Mouse (Mus musculus): Measurements from ENCODE around the gene Rnf185.

The Rnf185 gene

DNA sequence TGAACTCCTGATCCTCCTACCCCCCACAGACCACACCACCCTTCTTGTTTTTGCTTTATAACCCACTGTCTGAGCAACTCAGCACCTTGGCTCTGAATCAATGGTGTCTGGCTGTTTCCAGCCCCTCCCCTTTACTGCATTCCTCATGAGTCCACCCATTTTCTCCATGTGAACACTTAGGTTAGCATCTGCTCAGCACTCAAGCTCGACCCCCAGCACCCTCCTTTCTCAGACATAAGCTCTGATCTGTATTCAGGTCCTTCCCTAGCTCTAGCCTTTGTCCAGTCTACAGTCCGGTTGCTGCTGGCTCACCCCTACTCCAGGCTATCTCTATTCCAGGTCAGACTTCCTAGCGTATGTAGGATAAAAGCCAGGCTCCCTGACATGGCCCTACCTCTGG lies 56.1 kb downstream of the Rnf185 start:
- no peak for DNase-seq (ENCODE audit: low spot score)

DNA sequence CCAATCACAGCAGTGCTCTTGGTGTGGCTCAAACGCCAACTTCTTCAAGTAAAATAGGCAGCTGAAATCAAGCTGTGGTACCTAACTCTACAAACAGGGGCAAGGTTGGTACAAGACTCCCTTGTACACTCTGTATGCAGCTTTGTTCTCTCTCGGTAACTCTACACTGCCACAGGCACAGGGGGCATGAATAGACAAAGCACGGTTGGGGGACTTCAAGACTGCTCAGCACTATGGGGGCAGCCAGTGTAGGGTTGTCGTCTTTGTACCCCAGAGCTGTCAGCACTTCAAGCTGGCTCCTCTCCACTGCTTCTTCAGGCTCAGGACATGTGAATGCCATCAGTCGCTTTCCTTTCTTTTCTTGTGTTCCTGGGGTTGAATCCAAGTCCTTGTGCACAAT lies 57.6 kb downstream of the Rnf185 start:
- DNase-seq (ENCODE audit: low spot score): no peak

DNA sequence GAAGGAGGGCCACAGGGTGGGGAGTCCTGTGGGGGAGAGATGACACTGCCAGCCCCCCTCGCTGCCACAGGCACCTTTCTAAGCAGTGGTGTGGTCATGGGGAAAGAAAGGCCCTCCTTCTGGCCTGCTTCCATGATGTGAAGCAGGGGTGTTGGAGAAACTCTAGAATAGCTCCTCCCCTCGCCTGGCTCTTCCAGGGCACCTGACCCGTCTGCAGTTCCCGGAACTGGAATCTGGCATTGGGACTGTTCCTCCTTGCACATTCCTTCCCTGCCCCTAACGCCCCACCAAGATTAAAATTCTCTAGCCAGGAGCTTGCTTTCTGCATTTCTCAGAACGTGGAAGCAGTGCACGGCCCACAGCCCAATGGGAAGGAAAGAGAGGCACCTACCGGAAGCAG lies 59.6 kb downstream of the Rnf185 start:
- DNase-seq (ENCODE audit: low spot score): no peak

DNA sequence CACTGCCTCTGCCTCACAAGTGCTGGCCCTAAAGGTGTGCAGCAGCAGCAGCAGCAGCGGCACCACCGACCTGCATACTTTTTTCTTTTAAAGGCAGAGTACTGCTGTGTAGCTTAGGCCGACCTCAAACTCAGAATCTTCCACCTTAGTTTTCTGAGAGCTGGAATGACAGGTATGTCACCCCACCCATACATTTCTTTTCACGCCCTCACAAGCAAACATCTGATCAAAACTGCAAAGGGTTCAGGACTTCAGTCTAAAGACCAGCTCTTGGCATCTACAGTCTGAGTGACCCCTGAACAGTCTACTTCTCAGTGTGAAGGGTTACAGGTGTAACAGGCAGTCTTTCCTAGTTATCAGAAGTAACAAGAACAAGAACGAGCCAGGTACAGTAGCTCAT lies 61.4 kb downstream of the Rnf185 start:
- DNase-seq (ENCODE audit: low spot score): no peak

DNA sequence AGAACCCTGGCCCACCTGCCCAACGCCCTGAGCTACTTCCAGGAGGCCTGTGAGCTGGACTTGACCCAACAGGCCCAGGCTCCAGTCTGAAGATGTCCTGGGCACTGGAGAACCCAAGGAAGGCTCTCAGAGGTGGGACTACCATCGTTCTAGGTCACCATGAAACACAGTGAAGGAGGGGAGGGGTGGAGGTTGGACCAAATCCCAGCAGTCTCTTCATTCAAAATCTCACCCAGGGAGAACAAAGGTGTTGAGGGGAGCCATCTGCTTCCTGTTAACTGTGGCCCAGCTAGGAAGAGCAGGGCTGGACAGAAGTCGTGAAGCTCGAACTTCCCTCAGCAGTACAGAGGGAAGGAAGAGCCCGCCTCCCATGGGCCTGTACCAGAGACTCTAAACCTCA lies 62.2 kb downstream of the Rnf185 start:
- DNase-seq (ENCODE audit: low spot score): no peak

DNA sequence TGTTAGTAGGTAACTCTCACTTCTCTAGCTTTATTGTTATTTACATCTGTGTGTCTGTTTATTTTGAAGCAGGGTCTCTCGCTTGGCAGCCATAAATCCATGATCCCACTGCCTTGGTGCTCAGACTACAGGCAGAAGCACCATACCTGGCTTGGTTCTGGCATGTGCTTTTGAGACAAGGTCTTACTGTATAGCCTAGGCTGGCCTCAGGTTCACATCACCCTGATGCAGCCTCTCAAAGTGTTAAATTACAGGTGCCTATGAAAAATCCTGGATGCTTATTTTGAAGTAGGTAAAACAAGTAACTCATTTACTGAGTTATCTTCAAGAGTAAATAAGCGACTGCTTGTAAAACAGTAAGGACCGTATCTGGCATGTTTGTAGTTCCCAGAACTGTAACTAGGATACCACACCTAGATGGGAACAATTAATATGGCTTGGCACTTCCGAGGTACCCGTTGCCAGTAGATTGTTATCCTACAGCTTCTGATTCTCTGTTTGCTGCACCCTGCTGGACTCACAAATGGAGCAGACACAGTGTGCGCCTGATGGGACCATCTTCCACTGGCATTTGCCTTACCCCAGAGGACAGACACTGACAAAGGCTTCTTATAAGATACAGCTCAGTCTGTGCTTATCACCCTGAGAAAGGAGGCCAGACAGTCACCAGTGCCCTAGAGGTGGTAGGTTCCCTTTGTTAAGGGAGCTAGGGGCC lies 64.5 kb downstream of the Rnf185 start:
- no peak for DNase-seq (ENCODE audit: low spot score)

DNA sequence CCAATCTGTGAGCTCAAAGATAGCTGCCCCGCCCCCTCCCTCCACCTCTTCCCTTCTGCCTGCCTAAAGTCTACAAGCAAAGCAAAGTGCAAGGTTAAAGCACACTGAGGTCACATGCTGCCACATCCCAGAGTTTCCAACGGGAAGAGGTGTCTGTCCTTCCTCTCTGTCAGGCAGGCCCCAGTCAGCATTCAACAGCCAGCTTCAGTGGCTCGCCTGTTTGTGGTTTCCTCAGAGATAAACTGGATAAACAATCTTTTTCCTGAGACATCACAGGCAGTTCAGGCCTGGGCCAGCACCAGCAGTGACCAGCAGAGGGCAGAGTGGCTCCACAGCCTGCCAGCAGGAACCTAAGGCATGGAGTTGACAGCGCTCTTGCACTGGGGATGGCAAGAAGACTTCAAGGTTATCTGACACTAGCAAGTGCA lies 65.2 kb downstream of the Rnf185 start:
- peak; percentile 82 for DNase-seq (ENCODE audit: low spot score)

DNA sequence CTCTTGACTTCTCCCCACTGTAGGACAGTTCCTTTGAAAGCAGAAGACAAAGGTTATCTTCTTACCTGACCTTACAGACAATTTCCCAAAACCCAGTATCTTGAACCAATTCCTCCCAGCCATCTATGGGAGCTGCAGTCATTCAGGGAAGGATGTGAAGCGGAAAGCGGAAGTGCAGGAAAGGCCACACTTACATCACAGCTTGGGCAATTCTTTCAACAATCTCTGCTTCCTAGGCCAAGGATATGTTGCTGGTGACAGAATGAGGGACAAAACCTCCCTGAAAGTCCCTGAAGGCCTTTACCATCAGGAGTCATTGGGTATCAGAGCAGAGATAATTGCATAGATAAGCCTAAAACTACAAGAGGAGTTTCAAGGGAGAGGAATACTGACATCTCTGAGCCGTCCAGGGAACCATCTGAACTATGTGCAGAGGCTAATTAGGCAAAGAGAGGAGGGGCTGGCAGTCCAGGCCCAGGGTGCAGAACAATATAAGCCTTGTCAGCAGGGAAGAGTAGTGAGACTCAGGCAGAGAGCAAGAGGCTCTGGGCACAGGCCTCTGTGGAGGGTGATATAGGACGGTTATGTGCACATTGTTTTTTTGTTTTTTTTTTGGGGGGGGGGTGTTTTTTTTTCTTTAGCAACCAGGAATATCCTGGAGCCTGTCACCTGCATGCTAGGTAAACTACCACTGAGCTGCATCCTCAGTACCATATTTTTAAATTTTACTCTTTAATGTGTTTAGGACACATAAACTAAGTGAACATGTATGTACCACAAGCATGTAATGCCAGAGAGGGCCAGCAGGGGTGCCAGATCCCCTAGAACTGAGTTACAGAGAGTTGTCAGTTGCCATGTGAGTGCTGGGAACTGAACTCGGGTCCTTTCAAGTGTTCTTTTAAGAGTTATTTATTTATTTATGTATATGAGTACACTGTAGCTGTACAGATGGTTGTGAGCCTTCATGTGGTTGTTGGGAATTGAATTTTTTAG lies 69.3 kb downstream of the Rnf185 start:
- no peak for DNase-seq (ENCODE audit: low spot score)

DNA sequence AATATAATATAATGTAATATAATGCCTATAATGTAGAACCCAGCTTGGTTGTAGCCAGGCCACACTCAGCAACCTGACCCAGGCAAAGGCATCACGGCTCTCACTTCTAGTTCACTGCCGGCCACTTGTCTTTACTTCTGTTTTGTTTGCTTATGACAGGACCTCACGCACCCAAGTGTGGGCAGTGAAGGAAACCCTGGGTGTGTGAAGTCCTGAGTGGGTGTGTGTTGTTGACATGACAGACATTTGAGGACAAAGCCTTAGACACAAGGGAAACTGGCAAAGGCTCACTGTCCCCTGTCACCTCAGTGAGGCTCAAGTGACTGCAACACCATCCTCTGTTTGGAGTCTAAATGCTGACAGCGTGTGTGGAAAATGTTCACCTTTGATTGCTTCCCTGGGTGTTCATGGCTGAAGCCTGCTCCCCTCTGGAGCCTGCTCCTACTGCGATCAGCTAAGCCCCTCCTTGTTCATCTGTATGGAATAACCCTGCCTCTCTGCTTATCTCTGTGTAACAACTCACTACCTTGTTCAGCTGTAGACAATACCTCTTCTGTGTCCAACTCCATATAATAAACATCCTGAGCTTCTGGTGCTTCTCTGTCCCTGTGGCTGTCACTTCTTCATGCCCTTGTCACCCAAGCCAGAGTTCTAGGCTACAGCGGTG lies 70.9 kb downstream of the Rnf185 start:
- no peak for DNase-seq (ENCODE audit: low spot score)

DNA sequence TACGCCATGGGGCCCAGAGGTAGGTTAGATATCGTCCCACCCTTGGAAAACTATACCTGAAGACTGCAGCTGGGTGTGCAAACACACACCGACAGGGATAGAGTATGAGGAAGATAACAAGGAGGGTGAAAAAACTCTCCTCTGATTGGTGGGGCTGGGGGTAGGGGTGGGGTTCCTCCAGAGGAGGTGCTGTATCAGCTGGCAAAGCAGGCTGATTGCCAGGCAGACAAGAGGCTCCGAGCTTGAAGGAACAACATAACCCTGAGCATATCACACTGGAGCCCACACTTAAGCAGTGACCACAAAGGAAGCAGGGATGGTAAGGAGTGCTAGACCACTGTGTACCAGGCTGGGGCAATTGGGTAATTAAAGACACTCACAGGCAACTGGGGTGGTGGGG lies 72.7 kb downstream of the Rnf185 start:
- no peak for DNase-seq (ENCODE audit: low spot score)

DNA sequence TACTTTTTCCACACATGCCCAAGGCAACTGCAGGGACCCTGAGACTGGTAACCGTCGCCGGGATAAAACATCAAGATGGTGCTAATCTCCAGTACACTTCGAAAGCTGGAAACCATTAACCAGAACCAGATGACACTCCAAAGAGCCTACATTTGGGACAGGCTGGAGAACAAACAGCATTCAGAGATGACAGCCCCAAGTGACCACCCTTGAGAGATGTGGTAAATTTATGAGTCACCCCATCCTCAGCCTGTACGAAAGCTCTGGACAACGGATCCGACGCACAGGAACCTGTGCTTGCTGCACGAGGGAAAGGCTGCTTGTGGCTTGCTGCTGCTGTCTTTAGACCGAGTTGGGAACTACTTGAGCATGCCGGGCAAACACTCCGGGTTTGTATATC lies 77.4 kb downstream of the Rnf185 start:
- DNase-seq (ENCODE audit: low spot score): peak; percentile 39

DNA sequence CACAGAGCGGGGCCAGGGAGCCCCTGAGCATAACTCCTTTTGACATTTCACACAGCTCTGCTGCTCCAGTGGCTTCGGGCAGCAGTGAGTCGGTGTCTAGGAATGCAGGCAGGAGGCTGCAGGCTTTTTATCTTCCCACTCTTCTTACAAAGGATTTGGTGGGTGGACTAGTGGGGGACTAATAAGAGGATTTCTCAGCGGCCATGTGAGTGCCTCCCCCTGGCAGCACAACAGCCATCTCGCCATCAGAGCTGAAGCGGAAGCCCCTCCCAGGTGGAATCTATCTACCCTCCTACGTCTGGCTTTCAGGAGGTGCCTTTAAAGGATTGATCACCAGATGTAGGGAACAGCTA lies 77.9 kb downstream of the Rnf185 start:
- no peak for DNase-seq (ENCODE audit: low spot score)

DNA sequence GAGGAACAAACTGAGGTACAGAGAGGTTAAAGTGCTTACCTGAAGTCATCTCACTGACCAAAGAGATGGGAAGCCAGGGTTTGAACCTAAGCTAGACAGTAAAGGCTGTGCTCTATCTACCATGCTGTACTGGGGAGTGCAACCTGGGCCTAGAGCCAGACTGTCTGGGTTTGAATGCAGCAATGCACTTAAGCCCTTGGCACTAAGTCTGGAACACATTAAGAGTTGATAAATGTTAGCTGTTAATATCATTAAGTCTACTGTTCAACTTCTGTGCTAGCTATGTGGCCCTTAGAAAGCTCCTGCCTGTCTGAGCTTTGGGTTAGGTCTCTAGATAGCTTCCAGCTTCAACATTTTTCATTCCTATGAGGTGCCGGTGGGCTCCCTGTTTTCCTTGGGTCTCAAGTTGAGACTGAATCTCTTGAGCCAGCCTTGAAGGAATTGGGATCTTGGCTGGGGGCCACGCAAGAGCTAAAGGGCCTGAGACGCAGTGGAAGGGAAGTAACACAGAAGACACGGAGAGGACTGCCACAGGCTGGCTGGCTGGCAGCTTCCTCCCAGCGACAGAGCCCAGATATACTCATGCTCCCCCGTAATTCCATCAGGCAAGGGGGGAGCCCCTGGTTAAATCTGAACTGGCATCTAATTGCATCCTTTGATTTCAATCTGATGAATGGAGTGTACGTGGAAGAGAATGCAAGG lies 78.4 kb downstream of the Rnf185 start:
- peak; percentile 81 for DNase-seq (ENCODE audit: low spot score)

DNA sequence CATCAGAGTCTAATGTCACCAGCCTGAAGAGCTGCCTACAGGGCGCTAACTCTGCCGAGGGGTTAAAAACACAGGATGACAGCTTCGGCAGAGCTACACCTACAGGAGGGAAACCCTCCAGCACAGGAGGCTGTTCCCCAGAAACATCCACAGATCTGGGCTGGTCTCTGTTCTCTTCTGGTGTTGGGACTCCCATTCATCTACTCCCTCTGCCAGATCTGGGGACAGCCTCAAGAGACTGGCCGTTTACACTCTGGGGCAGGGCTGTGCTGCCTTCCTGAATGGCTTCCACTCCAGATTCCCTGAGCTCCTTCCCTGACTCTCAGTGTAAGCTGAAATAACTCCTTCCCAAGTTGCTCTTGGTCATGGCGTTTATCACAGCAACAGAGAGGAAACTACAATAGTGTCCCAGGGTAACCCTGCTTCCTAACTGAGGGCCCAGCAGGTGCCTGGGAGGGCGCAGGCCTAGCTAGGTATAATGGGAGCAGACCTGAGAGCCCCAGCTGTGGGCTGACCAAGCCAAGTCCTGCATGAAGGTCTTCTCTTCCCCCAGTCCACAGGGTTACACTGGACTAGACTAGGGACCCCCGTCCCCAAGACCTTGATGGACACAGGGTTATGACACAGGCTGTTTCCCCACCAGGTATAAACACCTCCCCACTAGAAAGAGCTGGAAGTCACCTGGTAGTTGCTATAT lies 80.4 kb downstream of the Rnf185 start:
- no peak for DNase-seq (ENCODE audit: low spot score)

DNA sequence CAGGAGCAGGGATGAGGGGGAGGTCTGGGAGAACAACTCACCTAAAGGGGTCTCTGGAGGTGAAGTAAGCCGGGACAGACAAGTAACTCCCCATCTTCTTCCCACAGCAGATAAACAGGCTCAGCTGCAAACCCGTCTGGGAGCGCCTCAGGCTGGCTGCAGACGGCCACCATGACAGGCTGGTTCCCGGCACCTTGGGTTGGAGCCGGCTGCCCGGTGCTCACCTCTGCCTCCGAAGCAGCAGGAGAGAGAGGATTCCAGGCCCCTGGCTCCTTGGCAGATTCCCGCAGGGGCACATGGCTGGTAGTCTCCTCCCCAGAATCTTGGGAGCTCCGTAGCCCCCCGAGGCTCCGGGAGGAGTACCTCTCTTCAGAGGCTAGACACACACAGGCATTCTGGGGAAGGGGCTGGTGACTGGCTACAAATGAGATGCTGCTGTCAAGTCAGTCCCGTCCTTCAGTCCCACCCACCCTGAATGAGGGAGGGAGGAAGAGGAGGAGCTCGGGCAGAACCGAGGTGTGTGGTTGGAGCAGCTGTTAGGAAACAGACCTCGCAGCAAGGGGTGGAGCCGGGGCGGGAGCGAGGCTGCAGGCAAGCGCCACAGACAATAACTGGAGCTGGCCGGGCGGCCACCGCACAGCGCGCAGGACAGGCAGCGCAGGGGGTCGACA lies 81.1 kb downstream of the Rnf185 start:
- DNase-seq (ENCODE audit: low spot score): peak; percentile 89

DNA sequence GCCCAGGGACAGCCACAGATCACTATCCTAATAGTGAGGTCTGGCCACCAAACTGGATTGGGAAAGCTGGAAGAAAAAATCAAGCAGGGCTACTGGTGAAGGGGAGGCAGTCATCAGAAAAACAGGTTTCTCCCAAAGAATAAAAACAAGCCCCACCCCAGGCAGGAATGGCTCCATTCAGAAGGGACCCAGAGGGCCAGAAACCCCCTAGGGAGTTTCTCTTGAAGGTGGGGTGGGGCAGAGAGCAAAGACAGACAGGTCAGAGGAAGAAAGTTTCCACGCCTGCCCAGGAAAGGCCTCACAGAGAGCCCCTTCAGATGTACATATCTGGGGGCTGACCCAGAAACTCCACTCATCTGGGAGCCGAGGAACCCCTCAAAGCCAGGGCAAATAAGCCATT lies 82.0 kb downstream of the Rnf185 start:
- no peak for DNase-seq (ENCODE audit: low spot score)

DNA sequence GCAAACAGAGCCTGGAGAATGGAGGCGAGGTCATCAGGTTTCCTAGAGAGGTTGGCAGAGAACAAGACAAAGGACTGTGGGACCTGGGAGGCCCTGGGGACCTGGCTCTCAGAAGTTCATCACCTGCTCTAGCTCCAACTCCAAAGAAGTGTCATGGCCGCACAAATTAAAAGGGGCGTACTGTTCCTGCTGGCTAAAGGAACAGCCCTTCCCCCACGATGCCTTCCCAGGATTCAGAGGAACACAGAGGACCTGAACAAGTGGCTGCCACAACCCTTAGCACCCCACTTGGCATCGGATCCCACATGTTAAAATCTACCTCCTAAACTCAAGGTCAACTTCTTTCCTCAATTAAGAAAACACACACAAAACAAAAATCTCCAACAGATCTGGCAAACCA lies 82.7 kb downstream of the Rnf185 start:
- no peak for DNase-seq (ENCODE audit: low spot score)

DNA sequence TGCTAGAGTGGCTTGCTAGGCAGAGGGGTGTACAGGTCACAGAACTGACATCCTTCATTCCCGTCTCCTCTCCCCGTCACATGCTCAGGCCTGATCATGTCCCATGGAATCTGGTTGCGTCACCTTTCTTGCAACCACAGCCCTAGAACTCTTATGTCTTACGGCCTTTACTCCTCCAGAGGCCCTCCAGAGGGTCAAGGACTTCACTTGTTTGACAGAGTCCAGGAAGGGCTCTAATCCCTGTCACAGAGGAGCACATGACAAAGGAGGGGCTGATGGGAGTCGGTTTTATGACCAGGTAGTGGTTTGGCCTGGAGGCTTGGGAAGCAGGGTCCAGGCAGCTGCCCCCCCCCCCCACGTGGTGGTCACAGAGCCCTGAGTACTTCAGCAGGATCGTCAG lies 83.2 kb downstream of the Rnf185 start:
- peak; percentile 9 for DNase-seq (ENCODE audit: low spot score)

DNA sequence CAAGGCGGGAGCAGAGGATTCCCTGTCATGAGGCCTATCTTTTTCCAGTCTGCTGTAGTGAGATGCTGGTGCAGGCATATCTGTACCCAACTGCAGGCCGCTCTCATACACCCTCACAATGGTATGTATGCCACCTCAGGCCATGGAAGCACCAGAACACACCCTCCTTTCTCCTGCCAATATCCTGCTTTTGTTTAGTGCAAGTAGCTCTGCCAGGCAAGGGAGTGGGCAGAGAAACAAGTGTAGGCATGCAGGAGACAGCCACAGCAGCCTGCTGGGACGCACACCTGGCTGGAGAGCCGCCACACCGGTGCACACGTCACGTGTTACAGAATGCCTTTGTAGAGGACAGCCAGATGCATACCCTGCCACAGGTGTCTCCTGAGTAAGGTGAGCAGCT lies 85.8 kb downstream of the Rnf185 start:
- DNase-seq (ENCODE audit: low spot score): no peak
